17 mouse cellular contexts compared by ENCODE assay signal in the genomic region with DNA sequence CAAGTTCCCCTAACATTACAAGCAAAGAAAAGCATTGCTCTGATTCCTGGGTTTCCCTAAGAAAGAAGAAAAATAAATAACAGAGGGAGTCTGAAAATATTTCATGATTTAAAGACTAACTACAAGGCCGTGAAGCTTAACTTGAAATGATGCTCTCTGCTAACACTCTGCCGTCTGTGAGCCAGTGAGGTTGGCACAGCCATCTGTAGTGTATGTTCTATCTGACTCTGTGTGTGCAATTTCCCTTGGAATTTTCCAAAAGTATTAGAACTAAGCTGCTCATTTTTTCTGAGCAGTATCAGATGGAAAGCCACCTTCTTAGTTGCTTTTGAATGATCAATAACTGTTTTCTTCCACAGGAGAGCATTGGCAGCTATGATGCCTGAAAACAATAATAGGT.
"Had no signal": no experiment of that assay in that cellular context is flagged by ENCODE, and none has a peak within 500 bp of the region (broad histone marks: within the 10 kb centered on the region; RNA-seq: fewer than 3 reads in every experiment).

No protein-coding gene starts in this region.

- ATAC-seq: intestine, postnatal 0 days; liver, embryonic 12.5 days had no signal

- H3K9ac ChIP-seq: limb, embryonic 12.5 days; limb, embryonic 15.5 days; liver, embryonic 12.5 days; liver, embryonic 15.5 days; lung, embryonic 15.5 days had no signal

- DNase-seq: kidney, adult 2 months; kidney, postnatal 25 days; left cerebral cortex, postnatal 4 days; lung, adult 18-20 months; lung, postnatal 10 days; lung, postnatal 36 days; midbrain, embryonic 14.5 days; thymus, adult 18-20 months; thymus, postnatal 36 days had no signal

- H3K4me1 ChIP-seq: limb, embryonic 12.5 days; limb, embryonic 15.5 days; liver, embryonic 12.5 days; liver, embryonic 15.5 days; lung, embryonic 15.5 days had no signal

- H3K27me3 ChIP-seq: limb, embryonic 12.5 days; limb, embryonic 15.5 days; liver, embryonic 12.5 days; liver, embryonic 15.5 days; lung, embryonic 15.5 days had no signal

- H3K4me2 ChIP-seq: limb, embryonic 12.5 days; limb, embryonic 15.5 days; liver, embryonic 12.5 days; liver, embryonic 15.5 days; lung, embryonic 15.5 days; midbrain, embryonic 11.5 days had no signal

- H3K9me3 ChIP-seq: limb, embryonic 12.5 days; limb, embryonic 15.5 days; liver, embryonic 12.5 days; liver, embryonic 15.5 days; lung, embryonic 15.5 days had no signal

- H3K4me3 ChIP-seq: limb, embryonic 12.5 days; limb, embryonic 15.5 days; liver, embryonic 12.5 days; liver, embryonic 15.5 days; lung, embryonic 15.5 days had no signal

- H3K36me3 ChIP-seq: limb, embryonic 12.5 days; limb, embryonic 15.5 days; liver, embryonic 12.5 days; liver, embryonic 15.5 days; lung, embryonic 15.5 days had no signal

- H3K27ac ChIP-seq: kidney, postnatal 0 days; limb, embryonic 12.5 days; limb, embryonic 15.5 days; liver, embryonic 12.5 days; liver, embryonic 15.5 days; lung, embryonic 15.5 days had no signal
